Mouse (Mus musculus) CD4-positive helper T cell, adult 2 months (primary cell): ENCODE data around the gene Adamts9.

Source experiments
- DNase-seq: peaks from one replicate; pipeline ENCODE4 v3.0.0-alpha.2; 2012; ENCODE audit warnings: low read depth, missing footprints, low spot score

Adamts9 gene

GRCm38 (mm10) chr6:92862599-92862998, 80.7 kb downstream of the Adamts9 start:
- no peak for DNase-seq

GRCm38 (mm10) chr6:92860285-92860912, 82.9 kb downstream of the Adamts9 start:
- DNase-seq: no peak

GRCm38 (mm10) chr6:92858721-92859510, 84.4 kb downstream of the Adamts9 start:
- DNase-seq: no peak

- DNase-seq: no peak
Observed at GRCm38 (mm10) chr6:92857761-92858160, 85.5 kb downstream of the Adamts9 start.

- DNase-seq: no peak
Observed at GRCm38 (mm10) chr6:92854873-92855272, 88.4 kb downstream of the Adamts9 start.

GRCm38 (mm10) chr6:92850250-92850649, 93.0 kb downstream of the Adamts9 start:
- DNase-seq: no peak

GRCm38 (mm10) chr6:92849208-92849607, 94.1 kb downstream of the Adamts9 start:
- no peak for DNase-seq

- DNase-seq: no peak
Observed at GRCm38 (mm10) chr6:92846614-92847013, 96.7 kb downstream of the Adamts9 start.

- DNase-seq: no peak
Observed at GRCm38 (mm10) chr6:92845898-92846297, 97.4 kb downstream of the Adamts9 start.

GRCm38 (mm10) chr6:92843474-92843873, 99.8 kb downstream of the Adamts9 start:
- no peak for DNase-seq

GRCm38 (mm10) chr6:92842000-92842399, 101.3 kb downstream of the Adamts9 start:
- DNase-seq: no peak

- no peak for DNase-seq
Observed at GRCm38 (mm10) chr6:92831106-92831505, 112.2 kb downstream of the Adamts9 start.

GRCm38 (mm10) chr6:92829148-92829547, 114.1 kb downstream of the Adamts9 start:
- no peak for DNase-seq

- DNase-seq: no peak
Observed at GRCm38 (mm10) chr6:92827360-92827759, 115.9 kb downstream of the Adamts9 start.

GRCm38 (mm10) chr6:92826561-92826960, 116.7 kb downstream of the Adamts9 start:
- no peak for DNase-seq

GRCm38 (mm10) chr6:92823991-92824390, 119.3 kb downstream of the Adamts9 start:
- DNase-seq: no peak

- DNase-seq: no peak
Observed at GRCm38 (mm10) chr6:92822006-92822405, 121.3 kb downstream of the Adamts9 start.

GRCm38 (mm10) chr6:92821606-92822005, 121.7 kb downstream of the Adamts9 start:
- DNase-seq: no peak

- no peak for DNase-seq
Observed at GRCm38 (mm10) chr6:92817661-92818060, 125.6 kb downstream of the Adamts9 start.

- DNase-seq: no peak
Observed at GRCm38 (mm10) chr6:92816311-92816751, 127.0 kb downstream of the Adamts9 start, which contains the start of gene A730049H05Rik. Gene A730049H05Rik, plus strand, starts transcription at chr6:92816478.

GRCm38 (mm10) chr6:92812702-92813370, 130.5 kb downstream of the Adamts9 start:
- no peak for DNase-seq

- DNase-seq: no peak
Observed at GRCm38 (mm10) chr6:92811566-92811965, 131.7 kb downstream of the Adamts9 start.
